Mouse (Mus musculus) neural tube, embryonic 11.5 days (tissue): ENCODE results near the gene Lingo1. TPM values are rescaled to one million over a fixed set of nuclear protein-coding genes. Genes with fewer than 3 reads are reported as not detected.

ENCODE experiments used
- ATAC-seq: fragments of 200-750 bp; cut with Nextera tagmentation; 2 replicates; pipeline ENCODE4 v1.8.0; 2017; ENCODE audit warnings: moderate number of reproducible peaks, mild to moderate bottlenecking, moderate TSS enrichment, moderate library complexity; ENCODE audit not compliant: insufficient read depth, low FRiP score, low TSS enrichment
- DNase-seq: peaks from one replicate; pipeline ENCODE4 v3.0.0-alpha.2; 2015; ENCODE audit warnings: low spot score
- H3K27ac ChIP-seq: fragments of 300-500 bp; sonication (generic); 2 replicates; pipeline ENCODE4 v1.5.1; 2014; ENCODE audit warnings: low read depth, mild to moderate bottlenecking, low read length
- H3K27me3 ChIP-seq: fragments of 300-500 bp; sonication (generic); 2 replicates; pipeline ENCODE4 v1.6.1; 2014; ENCODE audit warnings: mild to moderate bottlenecking, low read length, mixed read lengths; ENCODE audit not compliant: control insufficient read depth, insufficient read depth
- H3K36me3 ChIP-seq: fragments of 300-500 bp; sonication (generic); 2 replicates; pipeline ENCODE4 v1.6.1; 2014; ENCODE audit warnings: mild to moderate bottlenecking, low read length, moderate library complexity, mixed read lengths; ENCODE audit not compliant: control insufficient read depth, insufficient read depth
- H3K4me1 ChIP-seq: fragments of 300-500 bp; sonication (generic); 2 replicates; pipeline ENCODE4 v1.6.1; 2014; ENCODE audit warnings: low read length, mixed read lengths; ENCODE audit not compliant: control insufficient read depth, insufficient read depth
- H3K4me2 ChIP-seq: fragments of 300-500 bp; sonication (generic); 2 replicates; pipeline ENCODE4 v1.6.1; 2014; ENCODE audit warnings: low read depth, mild to moderate bottlenecking, moderate library complexity
- H3K4me3 ChIP-seq: fragments of 300-500 bp; sonication (generic); 2 replicates; pipeline ENCODE4 v1.5.1; 2014; ENCODE audit warnings: low read depth, low read length
- H3K9ac ChIP-seq: fragments of 300-500 bp; sonication (generic); 2 replicates; pipeline ENCODE4 v1.6.1; 2014; ENCODE audit warnings: mild to moderate bottlenecking, low read length
- H3K9me3 ChIP-seq: fragments of 300-500 bp; sonication (generic); 2 replicates; pipeline ENCODE4 v1.6.1; 2016; ENCODE audit warnings: low read length; ENCODE audit not compliant: control insufficient read depth
- WGBS: fragments of 180-500 bp; shearing (Covaris S2); extraction: QIAGEN DNeasy Blood & Tissue Kit; methylation state at CpG from one replicate; pipeline ENCODE4 v1.1.7; 2014; 5-methylcytosine and 5-hydroxymethylcytosine counted together
- polyA plus RNA-seq: library from polyadenylated mRNA; unstranded; fragments of >200 nt; fragmentation: Nextera tagmentation; extraction: Ambion mirVana; gene quantifications from 2 replicates; pipeline ENCODE4 v1.2.1, GENCODE M21; 2014

The Lingo1 gene
- polyA plus RNA-seq, 1 experiment from 2014 or later: 14.7 TPM

GRCm38 (mm10) chr9:56581700-56582099 is 214.6 kb downstream of the Lingo1 start:
- Histone ChIP-seq H3K27me3 (no peaks in the 10 kb centered on the region), H3K4me2 (no peak overlapping the region), H3K9ac (no peak overlapping the region), H3K9me3 (no peaks in the 10 kb centered on the region), H3K4me3 (no peak overlapping the region), H3K36me3 (no peaks in the 10 kb centered on the region), H3K27ac (no peak overlapping the region), H3K4me1 (peaks cover 11% of the 10 kb centered on the region)
- no peak for DNase-seq
- no peak for ATAC-seq
- 38% methylated on average over 3 of the region's 3 CpGs for WGBS

- Histone ChIP-seq H3K4me3 (no peak overlapping the region), H3K27me3 (no peaks in the 10 kb centered on the region), H3K36me3 (no peaks in the 10 kb centered on the region), H3K9me3 (no peaks in the 10 kb centered on the region), H3K4me1 (peaks cover 11% of the 10 kb centered on the region), H3K9ac (no peak overlapping the region), H3K27ac (no peak overlapping the region), H3K4me2 (no peak overlapping the region)
- WGBS: 57% methylated on average over 8 of the region's 8 CpGs
- ATAC-seq: no peak
- DNase-seq: no peak
Measured at GRCm38 (mm10) chr9:56581016-56581415, 215.3 kb downstream of the Lingo1 start.

- Histone ChIP-seq H3K9ac (no peak overlapping the region), H3K27me3 (no peaks in the 10 kb centered on the region), H3K4me2 (no peak overlapping the region), H3K27ac (no peak overlapping the region), H3K4me3 (no peak overlapping the region), H3K4me1 (peaks cover 11% of the 10 kb centered on the region), H3K9me3 (no peaks in the 10 kb centered on the region), H3K36me3 (no peaks in the 10 kb centered on the region)
- no peak for ATAC-seq
- DNase-seq: no peak
- WGBS: 16% methylated on average over 4 of the region's 4 CpGs
Measured at GRCm38 (mm10) chr9:56580101-56580500, 216.2 kb downstream of the Lingo1 start.

- DNase-seq: no peak
- Histone ChIP-seq H3K4me3 (no peak overlapping the region), H3K27ac (no peak overlapping the region), H3K27me3 (no peaks in the 10 kb centered on the region), H3K4me2 (no peak overlapping the region), H3K4me1 (peaks cover 11% of the 10 kb centered on the region), H3K36me3 (no peaks in the 10 kb centered on the region), H3K9ac (no peak overlapping the region), H3K9me3 (no peaks in the 10 kb centered on the region)
- ATAC-seq: no peak
- WGBS: 82% methylated on average over 11 of the region's 11 CpGs
Measured at GRCm38 (mm10) chr9:56577405-56577804, 218.9 kb downstream of the Lingo1 start.

GRCm38 (mm10) chr9:56572534-56573479 is 223.5 kb downstream of the Lingo1 start:
- 56% methylated on average over 23 of the region's 23 CpGs for WGBS
- H3K36me3 ChIP-seq: no peaks in the 10 kb centered on the region
- no peak overlapping the region for H3K4me3 ChIP-seq
- H3K4me1 ChIP-seq: no peaks in the 10 kb centered on the region
- no peak overlapping the region for H3K4me2 ChIP-seq
- H3K27ac ChIP-seq: no peak overlapping the region
- DNase-seq (no peak), ATAC-seq (no peak)
- no peaks in the 10 kb centered on the region for H3K27me3 ChIP-seq
- H3K9me3 ChIP-seq: no peaks in the 10 kb centered on the region
- H3K9ac ChIP-seq: no peak overlapping the region

Other genes starting within 250 kb of the Lingo1 start
- gene Odf3l1, start 68.2 kb upstream of the Lingo1 start, polyA plus RNA-seq: not detected in 2 replicates
- 2.6 and 3.8 TPM in 2 replicates for gene Cspg4, start 68.6 kb upstream of the Lingo1 start, polyA plus RNA-seq
- 4.3 and 6.5 TPM in 2 replicates for gene Snx33, start 131.9 kb upstream of the Lingo1 start, polyA plus RNA-seq
- gene Imp3, start 141.0 kb upstream of the Lingo1 start, polyA plus RNA-seq: 60.2 and 67.4 TPM in 2 replicates
- gene Snupn, start 154.4 kb upstream of the Lingo1 start, polyA plus RNA-seq: 28.9 and 31.1 TPM in 2 replicates
- 35.5 and 36.5 TPM in 2 replicates for gene Ptpn9, start 198.5 kb upstream of the Lingo1 start, polyA plus RNA-seq